Mouse (Mus musculus): ENCODE results near the gene Hoxc6.

Hoxc6 gene

GRCm38 (mm10) chr15:103032646-103033575, 34.9 kb downstream of the Hoxc6 start:
- CTCF ChIA-PET, result interaction anchor here (0.6 to 1.1 kb wide), 7 partner anchors 33 to 349 kb away, joined by 3 to 5 read pairs (median 3); partner anchors contain the start of gene Hoxc8 (in 1 of the 4)

DNA sequence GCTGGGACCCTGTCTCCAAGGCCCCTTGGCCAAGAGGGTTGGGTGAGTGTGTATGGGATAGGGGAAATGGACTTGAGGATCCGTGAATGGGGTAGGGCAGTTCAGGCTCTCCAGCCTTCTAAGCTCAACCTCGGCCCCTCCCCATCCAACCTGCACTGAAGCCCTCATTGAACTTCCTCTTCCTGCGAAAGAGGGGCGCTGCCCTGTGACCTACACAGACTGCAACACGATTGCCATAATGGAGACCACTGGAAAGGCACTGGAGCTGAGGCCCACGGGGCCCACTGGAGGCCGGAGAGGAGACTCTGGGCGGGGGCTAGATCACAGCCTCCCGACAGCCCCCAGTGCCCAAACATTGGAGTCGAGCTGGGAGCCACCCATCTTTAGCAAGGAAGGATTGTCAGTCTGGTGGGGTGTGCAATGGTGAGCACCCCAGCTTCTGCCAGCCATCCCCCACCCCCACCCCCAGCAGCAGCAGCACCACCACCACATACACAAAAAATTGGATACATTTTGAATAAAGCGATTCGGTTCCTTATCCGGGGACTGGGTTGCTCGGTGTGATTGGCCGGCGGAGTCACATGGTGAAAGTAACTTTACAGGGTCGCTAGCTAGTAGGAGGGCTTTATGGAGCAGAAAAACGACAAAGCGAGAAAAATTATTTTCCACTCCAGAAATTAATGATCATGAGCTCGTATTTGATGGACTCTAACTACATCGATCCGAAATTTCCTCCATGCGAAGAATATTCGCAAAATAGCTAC, 36.2 kb downstream of the Hoxc6 start:
- POLR2A ChIA-PET, result interaction anchor here in 3 of 4 experiments (0.6 to 1.9 kb wide), 25 partner anchors 8 to 1731 kb away, joined by 3 to 7 read pairs (median 3); partner anchors contain the start of genes Copz1 (in 1 of the 3) and Tarbp2 (in 1 of the 3)
- CTCF ChIA-PET, result interaction anchor here (0.5 to 2.3 kb wide), 11 partner anchors 21 to 444 kb away, joined by 3 to 7 read pairs (median 4); no protein-coding TSS in a partner anchor

More at GRCm38 (mm10) chr15:103032646-103033575, 34.9 kb downstream of the Hoxc6 start:
- POLR2A ChIA-PET, result interaction anchor here in 3 of 4 experiments (0.6 to 1.2 kb wide), 9 partner anchors 9 to 101 kb away, joined by 3 to 5 read pairs (median 3); no protein-coding TSS in a partner anchor

GRCm38 (mm10) chr15:103034807-103035547, 36.9 kb downstream of the Hoxc6 start:
- CTCF ChIA-PET, result interaction anchor here (0.6 to 2.3 kb wide), 11 partner anchors 22 to 444 kb away, joined by 3 to 7 read pairs (median 4); no protein-coding TSS in a partner anchor
- POLR2A ChIA-PET, result interaction anchor here in 3 of 4 experiments (0.6 to 1.9 kb wide), 25 partner anchors 9 to 1732 kb away, joined by 3 to 7 read pairs (median 3); partner anchors contain the start of genes Copz1 (in 1 of the 3) and Tarbp2 (in 1 of the 3)

- CTCF ChIA-PET, result interaction anchor here in 2 of 4 experiments (0.6 to 2.3 kb wide), 4 partner anchors 95 to 233 kb away, joined by 4 to 7 read pairs (median 4); no protein-coding TSS in a partner anchor
- POLR2A ChIA-PET, result interaction anchor here in 2 of 4 experiments (0.8 to 1.8 kb wide), 8 partner anchors 9 to 237 kb away, joined by 3 to 6 read pairs (median 3); partner anchors contain the start of gene Copz1 (in 1 of the 2)
These were observed 37.5 kb downstream of the Hoxc6 start for GRCm38 (mm10) chr15:103035548-103035881.

DNA sequence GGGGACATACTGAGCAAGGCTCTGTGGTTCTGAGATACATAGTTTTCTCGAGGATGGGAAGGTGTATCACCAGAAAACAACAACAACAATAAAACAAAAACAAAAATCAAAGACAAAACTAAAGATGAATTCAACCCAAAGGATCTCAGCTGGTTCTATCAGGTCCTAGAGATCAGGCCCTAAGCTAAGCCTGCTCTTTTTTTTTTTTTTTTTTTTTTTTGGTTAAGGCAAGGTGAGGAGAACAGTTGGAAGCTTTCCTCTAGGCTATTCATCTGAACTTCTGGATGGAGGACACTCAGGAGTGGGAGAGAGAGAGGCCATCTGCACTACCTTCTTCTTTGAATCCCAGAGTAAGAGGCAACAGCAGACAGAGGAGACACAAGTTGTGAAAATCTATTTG, 39.5 kb downstream of the Hoxc6 start:
- CTCF ChIA-PET, result interaction anchor here in 2 of 4 experiments (0.6 to 1.3 kb wide), 2 partner anchors 134 to 145 kb away, joined by 3 read pairs; no protein-coding TSS in a partner anchor
- POLR2A ChIA-PET, result no interaction called here

GRCm38 (mm10) chr15:103038701-103039480, 40.8 kb downstream of the Hoxc6 start:
- CTCF ChIA-PET, result interaction anchor here in 2 of 4 experiments (0.7 to 2.2 kb wide), 3 partner anchors 139 to 180 kb away, joined by 3 to 9 read pairs (median 6); no protein-coding TSS in a partner anchor
- POLR2A ChIA-PET, result interaction anchor here in 2 of 4 experiments (0.7 to 4.2 kb wide), 6 partner anchors 12 to 415 kb away, joined by 3 to 18 read pairs (median 4); partner anchors contain the start of gene Nckap1l (in 1 of the 2)

DNA sequence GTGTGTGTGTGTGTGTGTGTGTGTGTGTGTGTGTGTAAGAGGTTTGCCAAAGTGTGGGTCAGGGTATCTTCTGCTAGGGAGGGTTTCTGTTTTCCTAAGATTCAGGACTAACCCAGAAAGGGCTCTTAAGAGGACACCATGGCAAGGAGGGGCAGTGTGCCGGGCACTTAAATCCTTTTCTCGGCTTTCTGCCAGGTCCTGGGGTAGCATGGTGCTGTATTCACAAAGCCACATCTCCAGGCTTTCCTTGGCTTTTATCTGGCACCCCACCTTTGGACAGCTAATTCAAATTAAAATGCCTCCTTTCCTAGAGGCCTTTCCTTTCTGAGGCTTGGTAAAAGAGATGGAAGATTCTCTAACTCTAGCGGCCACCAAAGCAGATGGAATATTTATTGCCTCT, 41.6 kb downstream of the Hoxc6 start:
- ChIA-PET CTCF (interaction anchor here in 2 of 4 experiments (0.7 to 2.2 kb wide), 2 partner anchors 138 to 181 kb away, joined by 6 to 9 read pairs; no protein-coding TSS in a partner anchor), POLR2A (interaction anchor here in 3 of 4 experiments (0.6 to 4.2 kb wide), 12 partner anchors 8 to 414 kb away, joined by 3 to 18 read pairs (median 4); partner anchors contain the start of gene Nckap1l (in 1 of the 3))

DNA sequence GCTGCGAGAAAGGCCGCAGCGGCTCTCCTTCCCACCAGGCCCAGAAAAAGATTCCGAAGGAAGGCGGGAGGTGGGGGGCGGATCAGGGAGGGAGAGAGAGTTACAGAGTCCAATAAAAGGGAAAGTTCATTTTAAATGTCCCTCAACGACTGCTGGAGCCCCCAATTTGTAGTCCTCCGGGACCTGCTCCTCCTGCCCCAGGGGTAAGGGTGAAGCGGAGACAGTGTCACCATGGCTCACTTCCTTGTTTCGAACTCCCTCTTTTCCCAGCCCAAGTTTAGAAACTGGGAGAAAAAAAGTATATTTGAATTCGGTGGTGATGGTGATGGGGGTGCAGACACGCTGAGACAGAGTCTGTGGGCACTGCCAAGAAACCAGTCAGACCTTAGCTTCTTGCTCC, 42.5 kb downstream of the Hoxc6 start:
- ChIA-PET POLR2A (interaction anchor here (0.6 to 4.2 kb wide), 34 partner anchors 9 to 360 kb away, joined by 3 to 18 read pairs (median 4); partner anchors contain the start of gene Hoxc11 (in 1 of the 4)), CTCF (interaction anchor here (0.6 to 2.2 kb wide), 8 partner anchors 27 to 678 kb away, joined by 3 to 11 read pairs (median 3); partner anchors contain the start of gene Hoxc10 (in 1 of the 4))

DNA sequence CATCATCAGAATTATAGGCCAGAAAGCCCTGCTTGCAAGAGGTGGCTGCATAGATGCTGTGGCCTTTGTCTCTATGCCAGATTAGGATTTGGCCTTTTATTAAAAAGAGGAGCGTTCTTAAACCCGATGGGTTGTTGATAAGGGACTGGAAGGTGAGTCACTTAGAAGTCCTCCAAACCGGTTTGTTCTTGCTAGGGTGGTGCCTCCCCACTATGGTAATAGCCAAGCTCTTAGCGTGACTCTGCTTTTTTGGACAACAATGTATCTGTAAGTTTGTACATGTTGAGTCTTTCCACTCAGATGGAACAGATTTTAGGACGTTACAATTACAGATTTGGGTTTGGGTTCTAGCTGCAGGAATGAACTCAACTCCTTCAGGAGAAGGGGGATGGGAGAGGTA, 43.6 kb downstream of the Hoxc6 start:
- ChIA-PET POLR2A (interaction anchor here in 3 of 4 experiments (0.6 to 4.2 kb wide), 37 partner anchors 9 to 962 kb away, joined by 3 to 18 read pairs (median 4); partner anchors contain the start of gene Hoxc11 (in 1 of the 3)), CTCF (interaction anchor here in 3 of 4 experiments (0.6 to 2.2 kb wide), 9 partner anchors 28 to 762 kb away, joined by 3 to 11 read pairs (median 3); partner anchors contain the start of genes Hoxc10 (in 2 of the 3) and Mfsd5 (in 1 of the 3))

GRCm38 (mm10) chr15:103042209-103042608, 44.2 kb downstream of the Hoxc6 start:
- ChIA-PET POLR2A (interaction anchor here in 3 of 4 experiments (0.6 to 4.2 kb wide), 18 partner anchors 10 to 476 kb away, joined by 3 to 18 read pairs (median 4); no protein-coding TSS in a partner anchor), CTCF (interaction anchor here in 2 of 4 experiments (1.5 to 2.2 kb wide), 3 partner anchors 76 to 135 kb away, joined by 3 to 11 read pairs (median 7); partner anchors contain the start of gene Hoxc10 (in 1 of the 2))

DNA sequence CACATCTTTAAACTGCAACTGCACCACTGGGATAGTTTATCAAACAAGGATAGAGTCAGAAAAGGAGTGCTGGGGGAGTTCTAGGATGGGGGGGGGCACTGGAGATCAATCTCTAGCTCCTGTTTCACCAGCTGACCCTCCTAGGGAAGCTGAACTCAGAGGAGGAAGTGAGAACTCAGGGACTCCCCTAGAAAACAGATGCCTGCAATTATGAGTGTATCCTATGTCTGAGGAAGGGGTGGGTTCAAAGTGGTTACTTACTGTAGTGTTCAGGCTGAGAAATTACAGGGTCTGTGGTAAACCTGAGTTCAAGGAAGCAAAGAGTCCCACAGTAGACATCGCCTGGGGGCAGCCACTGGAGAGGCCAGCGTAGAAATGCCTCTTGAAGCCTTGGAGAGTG, 53.6 kb downstream of the Hoxc6 start:
- ChIA-PET CTCF (interaction anchor here in 2 of 4 experiments (0.6 to 1.0 kb wide), 3 partner anchors 120 to 266 kb away, joined by 3 to 4 read pairs (median 3); no protein-coding TSS in a partner anchor), POLR2A (interaction anchor here in 2 of 4 experiments (1.3 to 1.6 kb wide), 2 partner anchors 8 kb away, joined by 3 to 4 read pairs; no protein-coding TSS in a partner anchor)

GRCm38 (mm10) chr15:103053210-103053609, 55.2 kb downstream of the Hoxc6 start:
- POLR2A ChIA-PET, result interaction anchor here in 1 of 4 experiments (1.1 to 1.4 kb wide), 2 partner anchors 9 to 12 kb away, joined by 3 to 5 read pairs; no protein-coding TSS in a partner anchor
- CTCF ChIA-PET, result no interaction called here

- CTCF ChIA-PET, result interaction anchor here in 2 of 4 experiments (0.5 to 0.6 kb wide), 2 partner anchors 19 to 190 kb away, joined by 3 to 5 read pairs; no protein-coding TSS in a partner anchor
- POLR2A ChIA-PET, result interaction anchor here (0.7 to 1.8 kb wide), 6 partner anchors 10 to 24 kb away, joined by 3 to 5 read pairs (median 3); no protein-coding TSS in a partner anchor
These were observed 58.3 kb downstream of the Hoxc6 start for GRCm38 (mm10) chr15:103056396-103056795.

DNA sequence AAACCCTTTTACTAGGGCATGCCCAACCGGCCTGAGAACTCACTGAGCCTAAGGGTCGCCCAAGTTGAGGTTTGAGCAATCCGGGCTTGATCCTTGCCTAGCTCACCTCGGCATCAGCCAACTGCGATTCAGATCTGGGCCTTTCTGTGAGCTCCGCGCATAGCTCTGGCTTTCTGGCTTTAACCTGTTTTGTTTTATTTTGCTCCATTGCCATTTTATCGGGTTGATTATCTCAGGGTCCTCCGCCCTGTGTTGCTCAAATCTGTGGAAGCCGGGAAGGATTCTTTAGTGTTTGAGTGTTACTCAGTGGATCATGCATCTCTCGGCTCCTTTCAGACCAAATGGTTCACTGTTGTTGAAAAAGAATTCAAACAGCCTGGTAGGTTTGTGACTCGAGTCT, 60.7 kb downstream of the Hoxc6 start:
- CTCF ChIA-PET, result interaction anchor here in 3 of 4 experiments (1.0 to 1.2 kb wide), 3 partner anchors 45 to 124 kb away, joined by 3 to 5 read pairs (median 4); no protein-coding TSS in a partner anchor
- POLR2A ChIA-PET, result interaction anchor here in 2 of 4 experiments (1.0 to 2.7 kb wide), 9 partner anchors 7 to 104 kb away, joined by 3 to 18 read pairs (median 3); no protein-coding TSS in a partner anchor

DNA sequence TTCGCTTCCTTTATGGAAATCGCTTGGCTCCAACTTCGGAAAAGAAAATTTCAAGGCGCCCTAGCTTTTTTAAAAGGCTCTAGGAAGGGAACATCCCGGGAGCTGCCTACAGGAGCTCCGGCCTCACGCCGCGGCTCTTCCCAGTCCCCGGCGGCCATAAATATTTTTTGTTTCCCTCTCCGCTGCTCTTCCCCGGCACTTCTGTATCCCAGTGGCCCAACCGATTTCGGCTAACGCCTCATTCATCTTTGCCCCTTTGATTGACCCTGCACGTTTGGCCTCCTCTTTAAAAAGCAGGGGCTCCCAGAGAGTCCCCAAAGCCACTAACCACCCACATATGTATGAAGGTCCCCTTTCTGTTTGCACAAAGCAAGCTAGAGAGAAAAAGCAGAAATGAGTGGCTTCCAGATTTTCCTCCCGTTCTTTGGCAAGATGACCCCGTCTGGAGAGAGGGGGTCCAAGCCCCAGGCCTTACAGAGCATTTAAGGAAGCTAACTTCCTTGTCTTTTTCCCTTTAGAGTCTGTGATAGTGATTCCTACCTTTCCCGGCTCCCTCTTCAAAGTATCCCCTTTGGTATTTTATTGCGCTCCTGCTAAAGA, 61.4 kb downstream of the Hoxc6 start:
- POLR2A ChIA-PET, result interaction anchor here in 3 of 4 experiments (0.7 to 2.7 kb wide), 16 partner anchors 8 to 542 kb away, joined by 3 to 18 read pairs (median 4); partner anchors contain the start of gene Tarbp2 (in 1 of the 3)

More for the DNA sequence above, 61.4 kb downstream of the Hoxc6 start:
- CTCF ChIA-PET, result interaction anchor here in 3 of 4 experiments (1.0 to 1.7 kb wide), 7 partner anchors 18 to 124 kb away, joined by 3 to 7 read pairs (median 5); no protein-coding TSS in a partner anchor

All from embryonic stem cell, embryonic (primary cell).